Mouse (Mus musculus): Measurements from ENCODE around the gene Helz. TPM values are rescaled to one million over a fixed set of nuclear protein-coding genes. Genes with fewer than 3 reads are reported as not detected.

The Helz gene
- total RNA-seq, 1 experiment, result 43.5 TPM

DNA sequence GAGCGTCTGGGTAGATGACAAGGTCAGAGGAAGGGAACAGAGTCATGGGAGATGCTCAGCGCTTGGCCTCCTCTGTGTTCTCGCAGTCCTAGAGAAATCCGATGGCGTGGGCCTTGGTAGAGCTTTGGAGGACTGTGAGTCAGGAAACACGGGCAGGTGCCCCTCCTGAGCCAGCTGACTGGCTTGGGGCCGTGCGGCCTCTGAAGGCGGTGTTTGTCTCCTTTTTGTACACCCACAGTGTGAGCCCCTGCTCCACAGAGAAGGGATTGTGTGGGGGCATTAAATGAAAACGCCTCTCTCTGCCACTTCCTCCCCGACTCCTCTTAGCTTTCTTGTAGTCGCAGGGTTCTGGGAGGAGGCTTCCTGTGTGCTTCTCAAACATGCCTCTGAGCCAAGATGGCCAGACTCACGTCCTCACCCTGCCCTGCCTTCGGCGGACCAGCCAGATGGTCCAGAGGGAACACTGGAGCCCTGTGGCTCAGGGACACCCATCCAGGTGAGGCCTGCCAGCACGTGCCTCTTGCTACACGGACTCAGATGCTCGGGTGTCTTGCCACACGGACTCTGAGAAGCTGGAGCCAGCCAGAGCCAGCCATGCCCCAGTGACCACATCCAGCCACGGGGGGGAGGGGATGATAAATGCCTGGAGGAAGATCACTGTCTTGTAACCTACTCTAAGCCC, 190.8 kb downstream of the Helz start:
- peak overlapping the region; percentile 18 to 32; a peak in 3 of 4 replicates for H3K4me3 ChIP-seq (ENCODE audit: insufficient read depth in 1 of 2, low read depth in 1 of 2, low read length in 2 of 2, poor library complexity in 1 of 2, severe bottlenecking in 1 of 2)
- TF ChIP-seq CHD2 (IDR thresholded peaks at IDR 0.05; ENCODE audit: low read depth, low read length), result no peak
- no peak for TF ChIP-seq MAFK (IDR thresholded peaks at IDR 0.05; ENCODE audit: insufficient read depth, low read depth, low read length)
- no peak for TF ChIP-seq ZNF384 (IDR thresholded peaks at IDR 0.05; ENCODE audit: low read depth, low read length)
- no peak for TF ChIP-seq HCFC1 (IDR thresholded peaks at IDR 0.05; ENCODE audit: borderline replicate concordance, insufficient read depth, low read length)
- no peak for TF ChIP-seq ZC3H11A (IDR thresholded peaks at IDR 0.05; ENCODE audit: borderline replicate concordance, low read depth, low read length)
- DNase-seq (ENCODE audit: low read depth, low spot score), result no peak
- in situ Hi-C loops (cut with MboI; ENCODE audit: low sequenced_read_pairs in 2 of 2, unreplicated experiment in 2 of 2), result no loop called here
- H3K27ac ChIP-seq (ENCODE audit: insufficient read depth, low read depth, low read length, poor library complexity, severe bottlenecking), result no peak overlapping the region
- no peaks in the 10 kb centered on the region for H3K9me3 ChIP-seq (ENCODE audit: control insufficient read depth, insufficient read depth, low read depth, low read length)
- no peak overlapping the region for H3K9ac ChIP-seq (ENCODE audit: insufficient read depth, low read depth, low read length, poor library complexity, severe bottlenecking)
- no peaks in the 10 kb centered on the region for H3K36me3 ChIP-seq (ENCODE audit: control insufficient read depth, insufficient read depth, low read length, poor library complexity, severe bottlenecking)
- peaks cover 0 to 7% of the 10 kb centered on the region in 2 experiments; a peak in 1 of 4 replicates for H3K4me1 ChIP-seq (ENCODE audit: control insufficient read depth in 2 of 2, insufficient read depth in 2 of 2, low read length in 2 of 2, poor library complexity in 1 of 2)

DNA sequence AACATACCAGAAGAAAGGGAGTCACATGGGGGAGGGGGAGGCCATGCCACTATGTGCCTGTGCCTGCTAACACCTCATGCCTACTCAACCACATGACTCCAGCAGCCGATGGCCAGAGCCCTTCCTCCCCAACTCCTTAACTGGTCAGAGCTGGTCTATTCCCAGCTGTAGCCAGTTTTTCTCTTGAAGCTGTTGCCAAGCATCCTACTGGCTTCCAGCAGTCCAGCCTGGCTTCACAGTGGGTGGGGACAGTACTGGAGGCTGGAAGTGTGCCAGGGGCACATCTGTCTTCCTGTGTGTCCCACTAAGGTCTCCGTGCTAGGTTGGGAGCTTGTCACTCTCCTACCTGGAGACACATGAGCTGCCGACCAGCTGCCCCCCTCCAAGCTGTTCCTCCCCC, 195.4 kb downstream of the Helz start:
- no peak for DNase-seq (ENCODE audit: low read depth, low spot score)
- H3K4me1 ChIP-seq (ENCODE audit: control insufficient read depth in 2 of 2, insufficient read depth in 2 of 2, low read length in 2 of 2, poor library complexity in 1 of 2), result peaks cover 0 to 2% of the 10 kb centered on the region in 2 experiments; a peak in 1 of 4 replicates
- TF ChIP-seq ZC3H11A (IDR thresholded peaks at IDR 0.05; ENCODE audit: borderline replicate concordance, low read depth, low read length) (no peak), MAFK (IDR thresholded peaks at IDR 0.05; ENCODE audit: insufficient read depth, low read depth, low read length) (no peak), CHD2 (IDR thresholded peaks at IDR 0.05; ENCODE audit: low read depth, low read length) (no peak), ZNF384 (IDR thresholded peaks at IDR 0.05; ENCODE audit: low read depth, low read length) (no peak), HCFC1 (IDR thresholded peaks at IDR 0.05; ENCODE audit: borderline replicate concordance, insufficient read depth, low read length) (no peak)
- in situ Hi-C loops (cut with MboI; ENCODE audit: low sequenced_read_pairs in 2 of 2, unreplicated experiment in 2 of 2), result no loop called here
- H3K36me3 ChIP-seq (ENCODE audit: control insufficient read depth, insufficient read depth, low read length, poor library complexity, severe bottlenecking), result no peaks in the 10 kb centered on the region
- H3K4me3 ChIP-seq (ENCODE audit: insufficient read depth in 1 of 2, low read depth in 1 of 2, low read length in 2 of 2, poor library complexity in 1 of 2, severe bottlenecking in 1 of 2), result no peak overlapping the region
- no peak overlapping the region for H3K27ac ChIP-seq (ENCODE audit: insufficient read depth, low read depth, low read length, poor library complexity, severe bottlenecking)
- no peak overlapping the region for H3K9ac ChIP-seq (ENCODE audit: insufficient read depth, low read depth, low read length, poor library complexity, severe bottlenecking)
- H3K9me3 ChIP-seq (ENCODE audit: control insufficient read depth, insufficient read depth, low read depth, low read length), result no peaks in the 10 kb centered on the region

Other genes starting within 250 kb of the Helz start
- 37.3 and 42.9 TPM in 2 replicates for gene Pitpnc1, start 77.2 kb upstream of the Helz start, total RNA-seq (2012; rRNA removed)
- gene Psmd12, start 68.4 kb upstream of the Helz start, total RNA-seq (2012; rRNA removed), result 72.7 and 140 TPM in 2 replicates
- gene Cacng1, start 168.6 kb downstream of the Helz start, total RNA-seq (2012; rRNA removed), result 0.22 TPM in 1 of 2 replicates, not detected in the other
- 0.74 and 0.98 TPM in 2 replicates for gene Cacng4, start 246.6 kb downstream of the Helz start, total RNA-seq (2012; rRNA removed)